Mouse (Mus musculus) layer of hippocampus, postnatal 10 days (tissue): Measurements from ENCODE around the gene Cfl2. TPM values are rescaled to one million over a fixed set of nuclear protein-coding genes. Genes with fewer than 3 reads are reported as not detected.
A peak's percentile ranks its signal among the peaks of the same experiment; 100 is the strongest.
"Not testable (repeated sequence)": the region's sequence is repeated elsewhere in the genome, so short reads cannot be mapped to it uniquely, and the experiment has no call there.

ENCODE experiments used
- DNase-seq, 2 experiments: peaks; one replicate each; pipeline ENCODE4 v3.0.0; 2021; ENCODE audit warnings: low spot score in 2 of 2
- total RNA-seq, 2 experiments: library from RNA; stranded (reverse); gene quantifications; 2 replicates each; pipeline ENCODE4 v1.2.3; 2021

Cfl2 gene
- total RNA-seq, 2 experiments from 2014 or later: 174 to 184 TPM

GRCm38 (mm10) chr12:54831927-54832326, 30.8 kb downstream of the Cfl2 start:
- not testable (repeated sequence) for DNase-seq

GRCm38 (mm10) chr12:54830574-54830973, 32.1 kb downstream of the Cfl2 start:
- peak; percentile 84 to 88 for DNase-seq

GRCm38 (mm10) chr12:54829876-54830275, 32.8 kb downstream of the Cfl2 start:
- no peak for DNase-seq

GRCm38 (mm10) chr12:54828043-54828442, 34.6 kb downstream of the Cfl2 start:
- DNase-seq: no peak

GRCm38 (mm10) chr12:54825202-54825601, 37.5 kb downstream of the Cfl2 start:
- DNase-seq: no peak

GRCm38 (mm10) chr12:54822836-54823426, 39.7 kb downstream of the Cfl2 start:
- peak; percentile 34 to 51 for DNase-seq

- no peak for DNase-seq
Observed at GRCm38 (mm10) chr12:54820684-54821161, 42.0 kb downstream of the Cfl2 start.

- DNase-seq: no peak
Observed at GRCm38 (mm10) chr12:54819181-54819935, 43.3 kb downstream of the Cfl2 start.

GRCm38 (mm10) chr12:54810142-54810541, 52.5 kb downstream of the Cfl2 start:
- DNase-seq: no peak

Other genes starting within 250 kb of the Cfl2 start
- 10 to 100 TPM; 44.5 to 50.9 TPM for gene Sptssa, start 206.3 kb downstream of the Cfl2 start, total RNA-seq
- 10 to 100 TPM; 44.8 to 48.2 TPM for gene Eapp, start 167.0 kb downstream of the Cfl2 start, total RNA-seq
- 10 to 100 TPM; 55.2 to 58.1 TPM for gene Snx6, start 67.2 kb downstream of the Cfl2 start, total RNA-seq
- gene Gm20403, start 123.7 kb upstream of the Cfl2 start, total RNA-seq: not detected
- gene Baz1a, start 151.5 kb upstream of the Cfl2 start, total RNA-seq: 1 to 10 TPM; 2.9 to 4.2 TPM
- gene 2700097O09Rik, start 217.2 kb upstream of the Cfl2 start, total RNA-seq: 10 to 100 TPM in 1 of 2 experiments, 1 to 10 TPM in 1; 8.5 to 10.6 TPM
- gene Srp54a, start 217.4 kb upstream of the Cfl2 start, total RNA-seq: 100 to 1,000 TPM; 102 to 116 TPM